Mouse (Mus musculus) C2C12 (cell line): ENCODE results near the gene Cdk17.

Experiments used
- CEBPB ChIP-seq: IDR thresholded peaks from one replicate; pipeline ENCODE4 v1.6.1; 2011; ENCODE audit warnings: low read depth, mild to moderate bottlenecking, control low read depth, moderate library complexity
- CTCF ChIP-seq: IDR thresholded peaks from one replicate; pipeline ENCODE4 v1.5.1; 2011; ENCODE audit not compliant: control insufficient read depth, insufficient read depth, insufficient read length
- FOSL1 ChIP-seq: IDR thresholded peaks from one replicate; pipeline ENCODE4 v1.8.0; 2011; ENCODE audit warnings: mild to moderate bottlenecking, low read length; ENCODE audit not compliant: poor library complexity, insufficient read depth, severe bottlenecking
- MAX ChIP-seq: IDR thresholded peaks from one replicate; pipeline ENCODE4 v1.6.1; 2011; ENCODE audit warnings: mild to moderate bottlenecking, control low read depth
- MYOD1 ChIP-seq: IDR thresholded peaks from one replicate; pipeline ENCODE4 v1.6.1; 2011; ENCODE audit warnings: low read depth; ENCODE audit not compliant: control insufficient read depth, insufficient read length
- MYOG ChIP-seq: IDR thresholded peaks from one replicate; pipeline ENCODE4 v1.6.1; 2011; ENCODE audit not compliant: control insufficient read depth, insufficient read length; ENCODE audit errors: extremely low read depth
- USF1 ChIP-seq: IDR thresholded peaks from one replicate; pipeline ENCODE4 v1.6.1; 2011; ENCODE audit warnings: low read depth, mild to moderate bottlenecking, control low read depth, moderate library complexity

DNA sequence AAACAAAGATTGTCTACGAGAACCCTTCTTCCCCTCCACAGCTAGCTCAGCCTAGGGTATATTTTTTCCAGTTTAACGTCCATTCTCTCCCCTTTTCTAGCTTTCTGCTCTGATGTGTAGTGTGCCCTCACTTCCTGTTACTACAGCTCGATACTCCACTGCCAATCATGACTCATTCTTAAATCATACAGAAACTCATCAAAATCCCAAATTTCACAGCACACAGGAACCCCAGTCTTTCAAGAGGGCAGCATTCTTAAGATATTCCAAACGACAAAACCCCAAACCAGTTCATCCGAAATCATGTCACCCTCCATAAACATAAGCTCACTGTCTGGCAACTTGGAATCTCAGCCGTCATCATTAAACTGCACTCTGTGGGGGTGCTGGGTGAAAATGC lies 145.3 kb downstream of the Cdk17 start:
- no peak for TF ChIP-seq CTCF
- no peak for TF ChIP-seq CEBPB
- TF ChIP-seq MAX: no peak
- no peak for TF ChIP-seq MYOD1
- no peak for TF ChIP-seq USF1
- no peak for TF ChIP-seq MYOG
- peak; percentile 96 for TF ChIP-seq FOSL1
